Mouse (Mus musculus) hindbrain, embryonic 11.5 days (tissue): ENCODE results near the gene Espn. TPM values are rescaled to one million over a fixed set of nuclear protein-coding genes. Genes with fewer than 3 reads are reported as not detected.

ENCODE experiments used
- ATAC-seq: fragments of 200-750 bp; cut with Nextera tagmentation; 2 replicates; pipeline ENCODE4 v1.8.0; 2017; ENCODE audit warnings: mild to moderate bottlenecking, moderate TSS enrichment, moderate library complexity; ENCODE audit not compliant: low FRiP score
- DNase-seq: peaks from one replicate; pipeline ENCODE4 v3.0.0-alpha.2; 2015; ENCODE audit warnings: low spot score
- H3K27ac ChIP-seq: fragments of 300-500 bp; sonication (generic); 2 replicates; pipeline ENCODE4 v1.5.1; 2014; ENCODE audit warnings: mild to moderate bottlenecking, low read depth, low read length
- H3K27me3 ChIP-seq: fragments of 300-500 bp; sonication (generic); 2 replicates; pipeline ENCODE4 v1.6.1; 2014; ENCODE audit warnings: mild to moderate bottlenecking, low read length, moderate library complexity, mixed read lengths; ENCODE audit not compliant: control insufficient read depth, insufficient read depth
- H3K36me3 ChIP-seq: fragments of 300-500 bp; sonication (generic); 2 replicates; pipeline ENCODE4 v1.6.1; 2014; ENCODE audit warnings: mild to moderate bottlenecking, low read length, moderate library complexity, mixed read lengths; ENCODE audit not compliant: control insufficient read depth, insufficient read depth
- H3K4me1 ChIP-seq: fragments of 300-500 bp; sonication (generic); replicated peaks from 2 replicates; pipeline ENCODE4 v1.6.1; 2014; ENCODE audit warnings: low read length, mixed read lengths; ENCODE audit not compliant: control insufficient read depth, insufficient read depth
- H3K4me2 ChIP-seq: fragments of 300-500 bp; sonication (generic); replicated peaks from 2 replicates; pipeline ENCODE4 v1.6.1; 2014; ENCODE audit warnings: mild to moderate bottlenecking, low read depth, low read length
- H3K4me3 ChIP-seq: fragments of 300-500 bp; sonication (generic); 2 replicates; pipeline ENCODE4 v1.5.1; 2014; ENCODE audit warnings: low read depth, low read length
- H3K9ac ChIP-seq: fragments of 300-500 bp; sonication (generic); 2 replicates; pipeline ENCODE4 v1.6.1; 2014; ENCODE audit warnings: low read depth, low read length
- H3K9me3 ChIP-seq: fragments of 300-500 bp; sonication (generic); 2 replicates; pipeline ENCODE4 v1.6.1; 2016; ENCODE audit warnings: low read length; ENCODE audit not compliant: control insufficient read depth
- WGBS: fragments of 180-500 bp; shearing (Covaris S2); extraction: QIAGEN DNeasy Blood & Tissue Kit; methylation state at CpG from one replicate; pipeline ENCODE4 v1.1.7; 2014; 5-methylcytosine and 5-hydroxymethylcytosine counted together
- polyA plus RNA-seq: library from polyadenylated mRNA; unstranded; fragments of >200 nt; fragmentation: Nextera tagmentation; extraction: Ambion mirVana; gene quantifications from 2 replicates; pipeline ENCODE4 v1.2.1, GENCODE M21; 2014

The Espn gene
- polyA plus RNA-seq, 1 experiment from 2014 or later: 2.0 TPM

- Histone ChIP-seq H3K36me3 (no peaks in the 10 kb centered on the region), H3K9me3 (no peaks in the 10 kb centered on the region), H3K9ac (no peak overlapping the region), H3K4me2 (no peak overlapping the region), H3K27me3 (no peaks in the 10 kb centered on the region), H3K4me3 (no peak overlapping the region), H3K4me1 (peaks cover 15% of the 10 kb centered on the region), H3K27ac (no peak overlapping the region)
- ATAC-seq (no peak), DNase-seq (no peak)
- WGBS: 75% methylated on average over 7 of the region's 7 CpGs
Measured at GRCm38 (mm10) chr4:152184353-152185035, 32.3 kb upstream of the Espn start.

GRCm38 (mm10) chr4:152182205-152182604 lies 30.0 kb upstream of the Espn start:
- H3K4me1 ChIP-seq: peaks cover 15% of the 10 kb centered on the region
- 91% methylated on average over 10 of the region's 10 CpGs for WGBS
- ATAC-seq: no peak

DNA sequence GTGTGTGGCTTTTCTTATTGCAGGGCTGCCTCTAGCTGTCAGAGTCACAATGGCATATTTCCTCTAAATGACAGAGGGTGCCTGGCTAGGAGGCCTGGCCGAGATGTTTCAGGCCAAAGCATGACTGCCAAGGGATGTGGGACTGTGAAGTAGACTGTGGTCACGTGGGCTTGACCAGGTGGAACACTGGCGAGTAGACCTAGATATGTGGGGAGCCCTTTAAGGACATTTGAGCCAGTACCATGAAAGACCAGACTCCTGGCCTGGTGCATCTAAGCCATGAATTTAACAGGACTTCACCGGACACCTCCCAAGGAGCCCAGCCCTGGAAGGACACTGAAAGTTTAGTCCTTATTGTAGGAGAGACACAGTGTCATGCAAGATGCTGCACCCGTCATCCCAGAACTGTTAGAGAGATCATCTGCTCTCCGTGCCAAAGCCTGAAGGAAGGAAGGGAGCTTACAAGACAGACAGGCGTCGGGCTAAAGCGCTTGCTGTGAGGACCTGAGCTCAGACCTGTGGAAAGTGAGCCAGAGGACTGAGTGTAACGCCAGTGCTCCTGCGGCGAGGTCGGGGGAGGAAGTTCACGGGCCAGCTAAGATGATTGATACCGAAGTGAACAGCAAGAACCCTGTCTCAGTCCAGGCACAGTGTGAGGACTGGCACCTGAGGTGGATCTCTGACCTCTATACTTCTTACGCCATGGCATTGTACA lies 27.9 kb upstream of the Espn start:
- no peaks in the 10 kb centered on the region; the same call in 1 of the 2 replicates for H3K4me1 ChIP-seq
- H3K27ac ChIP-seq: no peak overlapping the region
- WGBS: 88% methylated on average over 16 of the region's 16 CpGs
- DNase-seq: no peak
- 0 out of 2 replicates have a peak, but pooled peaks cover 5% of the 10 kb centered on the region for H3K27me3 ChIP-seq
- no peak for ATAC-seq
- no peaks in the 10 kb centered on the region for H3K36me3 ChIP-seq
- 0 out of 2 replicates have a peak overlapping the region, but pooled peaks have one; percentile 7 for H3K4me2 ChIP-seq
- H3K9me3 ChIP-seq: no peaks in the 10 kb centered on the region
- H3K9ac ChIP-seq: peak overlapping the region; percentile 16; the same call in 1 of the 2 replicates
- H3K4me3 ChIP-seq: no peak overlapping the region

More at GRCm38 (mm10) chr4:152182205-152182604, 30.0 kb upstream of the Espn start:
- Histone ChIP-seq H3K27me3 (no peaks in the 10 kb centered on the region), H3K4me2 (no peak overlapping the region), H3K9ac (no peak overlapping the region), H3K27ac (no peak overlapping the region), H3K4me3 (no peak overlapping the region), H3K9me3 (no peaks in the 10 kb centered on the region), H3K36me3 (no peaks in the 10 kb centered on the region)
- DNase-seq: no peak

- 26% methylated on average over 16 of the region's 16 CpGs for WGBS
- no peak for DNase-seq
- Histone ChIP-seq H3K27me3 (peaks cover 7% of the 10 kb centered on the region; the same call in 1 of the 2 replicates), H3K36me3 (no peaks in the 10 kb centered on the region), H3K9ac (peak overlapping the region; percentile 71), H3K4me1 (no peaks in the 10 kb centered on the region; the same call in 1 of the 2 replicates), H3K27ac (no peak overlapping the region), H3K9me3 (no peaks in the 10 kb centered on the region), H3K4me2 (peak overlapping the region; percentile 97), H3K4me3 (peak overlapping the region; percentile 71)
- no peak for ATAC-seq
Measured at GRCm38 (mm10) chr4:152178916-152179705, 26.9 kb upstream of the Espn start.

- Histone ChIP-seq H3K27ac (peak overlapping the region; percentile 32), H3K27me3 (peaks cover 7% of the 10 kb centered on the region; the same call in 1 of the 2 replicates), H3K9ac (peak overlapping the region; percentile 71), H3K4me3 (peak overlapping the region; percentile 71), H3K36me3 (no peaks in the 10 kb centered on the region), H3K4me1 (no peaks in the 10 kb centered on the region; the same call in 1 of the 2 replicates), H3K4me2 (peak overlapping the region; percentile 97), H3K9me3 (no peaks in the 10 kb centered on the region)
- under 1% methylated on average over 35 of the region's 35 CpGs for WGBS
- ATAC-seq (peak; percentile 71), DNase-seq (no peak)
Measured at GRCm38 (mm10) chr4:152178344-152178864, 26.2 kb upstream of the Espn start.

- ATAC-seq (peak; percentile 93), DNase-seq (peak; percentile 94)
- under 1% methylated on average over 80 of the region's 108 CpGs for WGBS
- peaks cover 7% of the 10 kb centered on the region; the same call in 1 of the 2 replicates for H3K27me3 ChIP-seq
- no peaks in the 10 kb centered on the region for H3K36me3 ChIP-seq
- peak within 1 kb of the TSS; percentile 86 for H3K9ac ChIP-seq
- H3K4me2 ChIP-seq: peak within 1 kb of the TSS; percentile 97
- H3K27ac ChIP-seq: peak within 1 kb of the TSS; percentile 67
- H3K9me3 ChIP-seq: no peaks in the 10 kb centered on the region
- no peaks in the 10 kb centered on the region; the same call in 1 of the 2 replicates for H3K4me1 ChIP-seq
- peak within 1 kb of the TSS; percentile 71 for H3K4me3 ChIP-seq
Measured at GRCm38 (mm10) chr4:152177537-152178343, 25.6 kb upstream of the Espn start, which contains the start of gene Acot7. Gene Acot7, plus strand, starts transcription at chr4:152178134.

- Histone ChIP-seq H3K9ac (peak overlapping the region; percentile 86), H3K27ac (no peak overlapping the region), H3K4me1 (no peaks in the 10 kb centered on the region; the same call in 1 of the 2 replicates), H3K4me3 (peak overlapping the region; percentile 71), H3K9me3 (no peaks in the 10 kb centered on the region), H3K4me2 (peak overlapping the region; percentile 97), H3K36me3 (no peaks in the 10 kb centered on the region), H3K27me3 (peaks cover 7% of the 10 kb centered on the region; the same call in 1 of the 2 replicates)
- WGBS: 68% methylated on average over 6 of the region's 6 CpGs
- DNase-seq: no peak
- ATAC-seq: no peak
Measured at GRCm38 (mm10) chr4:152177174-152177536, 25.0 kb upstream of the Espn start.
